Mouse (Mus musculus) liver, embryonic 14.5 days (tissue): ENCODE measurements at regions not wholly inside any gene's neighbourhood (a gene's known extent, or its start where the extent isn't known, plus 50 kb on each side); places are given as distances from the start of the nearest gene placed in this dataset.

Source experiments
- CTCF ChIP-seq: IDR thresholded peaks from 2 replicates; pipeline ENCODE4 v1.5.1; 2016; ENCODE audit warnings: antibody characterized with exemption, low read depth, control low read depth
- EP300 ChIP-seq: IDR thresholded peaks from 2 replicates; pipeline ENCODE4 v1.6.1; 2016; ENCODE audit warnings: antibody characterized with exemption, low read depth

DNA sequence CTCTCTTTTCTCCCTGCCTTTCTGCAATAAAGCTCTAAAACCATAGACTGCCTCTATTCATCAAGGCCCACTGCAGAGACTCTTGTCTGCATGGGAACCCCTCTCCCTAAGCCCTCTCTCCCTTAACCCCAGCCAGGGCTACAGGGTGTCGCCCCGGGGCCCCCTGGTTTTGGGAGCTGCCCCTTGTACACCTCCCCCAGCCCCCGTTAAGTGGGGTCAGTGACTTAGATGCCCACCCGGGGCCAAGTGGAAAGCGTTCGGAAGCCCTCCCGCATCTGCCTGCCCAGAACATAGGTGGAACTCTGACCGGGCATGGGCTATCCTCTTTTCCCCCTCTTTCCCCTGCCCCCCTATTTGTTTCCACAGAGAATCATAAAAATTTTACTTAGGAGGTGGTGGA, 350.2 kb upstream of the Ghitm start:
- no peak for TF ChIP-seq CTCF
- no peak for TF ChIP-seq EP300
